ENCODE assay signal across 12 mouse cellular contexts in the genomic region with DNA sequence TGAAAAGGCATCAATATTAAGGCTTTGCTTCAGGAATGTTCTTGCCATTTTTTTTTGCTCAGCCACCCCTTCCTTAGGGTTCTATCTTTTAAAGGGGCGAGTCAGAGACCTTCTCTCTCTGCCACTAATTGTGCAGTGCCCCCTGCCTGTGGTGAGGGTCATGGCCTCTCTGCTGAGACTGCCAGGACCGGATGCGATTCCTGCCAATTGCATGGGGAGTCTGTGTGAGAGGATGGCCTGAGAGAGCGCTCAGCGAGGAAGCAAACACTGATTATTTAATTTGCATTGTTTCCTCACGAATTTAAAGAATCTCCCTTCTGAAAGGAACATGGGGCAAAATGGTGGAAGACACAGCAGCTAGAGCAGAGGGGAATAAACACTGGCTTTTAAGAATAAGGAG.
DNase-seq lines count a peak whose midpoint lies in the region; ATAC-seq and TF ChIP-seq lines count a peak whose summit lies in the region.
"Had no signal": no experiment of that assay in that cellular context is flagged by ENCODE, and none has a peak within 500 bp of the region (broad histone marks: within the 10 kb centered on the region; RNA-seq: fewer than 3 reads in every experiment).

No protein-coding gene starts in this region.

- no peak overlapping the region for H3K9ac ChIP-seq in forebrain, postnatal 0 days

- no peaks in the 10 kb centered on the region for H3K27me3 ChIP-seq in embryonic facial prominence, embryonic 10.5 days (replicated peaks; ENCODE audit: low read depth, poor library complexity, severe bottlenecking)
- no peaks in the 10 kb centered on the region for H3K27me3 ChIP-seq in forebrain, postnatal 0 days (ENCODE audit: insufficient read depth, low read length)

- ATAC-seq in forebrain, postnatal 0 days = no peak

- H3K27ac ChIP-seq in embryonic facial prominence, embryonic 10.5 days (replicated peaks) = no peak overlapping the region
- no peak overlapping the region for H3K27ac ChIP-seq in forebrain, postnatal 0 days (ENCODE audit: low read depth, low read length)

- intact Hi-C loops in left cerebral cortex, postnatal 4 days (cut with DNase I) = no loop called here
- intact Hi-C loops in left cerebral cortex, postnatal 10 days (cut with DNase I) = no loop called here

- WGBS in embryonic facial prominence, embryonic 10.5 days = 46% methylated on average over 6 of the region's 6 CpGs
- WGBS in forebrain, postnatal 0 days = 27% methylated on average over 6 of the region's 6 CpGs

- H3K4me1 ChIP-seq in embryonic facial prominence, embryonic 10.5 days = peaks cover 9% of the 10 kb centered on the region
- H3K4me1 ChIP-seq in forebrain, postnatal 0 days (ENCODE audit: insufficient read depth) = no peaks in the 10 kb centered on the region

- no peak overlapping the region for H3K4me2 ChIP-seq in forebrain, postnatal 0 days (ENCODE audit: low read depth)

- no peaks in the 10 kb centered on the region for H3K36me3 ChIP-seq in embryonic facial prominence, embryonic 10.5 days (replicated peaks)
- no peaks in the 10 kb centered on the region for H3K36me3 ChIP-seq in forebrain, postnatal 0 days (ENCODE audit: insufficient read depth)

- peak; percentile 44 for TF ChIP-seq CTCF in forebrain, postnatal 0 days (IDR thresholded peaks at IDR 0.05; ENCODE audit: low read depth)

- no peaks in the 10 kb centered on the region for H3K9me3 ChIP-seq in embryonic facial prominence, embryonic 10.5 days
- no peaks in the 10 kb centered on the region for H3K9me3 ChIP-seq in forebrain, postnatal 0 days (ENCODE audit: low read length)

- peak; percentile 9 for DNase-seq in left cerebral cortex, postnatal 4 days
- no peak for DNase-seq in left cerebral cortex, postnatal 10 days (ENCODE audit: extremely low spot score in 1 of 2, low spot score in 2 of 2)
- DNase-seq in embryonic facial prominence, embryonic 10.5 days (ENCODE audit: low spot score) = peak; percentile 26
- DNase-seq in forebrain, postnatal 0 days = no peak
- DNase-seq in lung, postnatal 4 days = peak; percentile 14 to 41
- no peak for DNase-seq in adrenal gland, adult 8-10 months
- no peak for DNase-seq in layer of hippocampus, adult 9-10 months (ENCODE audit: low spot score)
- no peak for DNase-seq in left cerebral cortex, adult 18-20 months (ENCODE audit: low spot score in 2 of 2)
- DNase-seq: embryo, embryonic 11 days; gastrocnemius, postnatal 10 days; kidney, adult 11 months; thymus, adult 2 months had no signal

- no peak overlapping the region for H3K4me3 ChIP-seq in embryonic facial prominence, embryonic 10.5 days
- H3K4me3 ChIP-seq in forebrain, postnatal 0 days (ENCODE audit: low read depth, low read length) = no peak overlapping the region

Comparison
In these comparisons a context has a peak if more than half of its experiments do, and no peak if none do; other contexts are left out.
1. DNase-seq: peak in left cerebral cortex, postnatal 4 days (single experiment), embryonic facial prominence, embryonic 10.5 days (single experiment) and lung, postnatal 4 days (2 of 2); none in left cerebral cortex, postnatal 10 days (0 of 2), forebrain, postnatal 0 days (single experiment), adrenal gland, adult 8-10 months (single experiment), layer of hippocampus, adult 9-10 months (single experiment) and left cerebral cortex, adult 18-20 months (0 of 2).